Mouse (Mus musculus): ENCODE results near the gene Clcnka.

Clcnka gene

DNA sequence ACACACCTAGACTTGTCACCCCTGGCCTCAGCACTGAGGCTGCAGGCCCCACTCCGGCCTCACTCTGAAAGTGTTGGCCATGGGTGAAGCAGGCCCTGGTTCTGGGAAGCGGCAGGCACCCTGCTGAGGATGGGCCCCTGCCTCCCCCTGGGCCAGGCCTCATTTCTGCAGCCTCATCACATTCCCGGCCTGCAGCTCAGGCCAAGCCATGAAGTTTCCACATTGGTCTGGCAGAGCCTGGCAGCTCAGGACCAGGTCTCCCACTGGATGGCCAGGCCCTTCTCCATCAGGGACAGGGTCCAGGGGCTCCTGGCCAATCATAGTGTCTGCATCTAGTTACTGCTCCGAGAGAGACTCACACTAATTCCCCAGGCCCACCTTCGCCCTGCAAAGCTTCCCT lies 63.8 kb downstream of the Clcnka start:
- in situ Hi-C loops (cut with MseI, MboI), result no loop called here
